Mouse (Mus musculus) liver, embryonic 13.5 days (tissue): ENCODE measurements around the gene Isx. TPM values are rescaled to one million over a fixed set of nuclear protein-coding genes. Genes with fewer than 3 reads are reported as not detected.

Experiments used
- ATAC-seq: fragments of 200-750 bp; cut with Nextera tagmentation; 2 replicates; pipeline ENCODE4 v1.8.0; 2017; ENCODE audit warnings: low read depth, mild to moderate bottlenecking, moderate number of reproducible peaks, moderate library complexity
- DNase-seq: peaks from one replicate; pipeline ENCODE4 v3.0.0; 2022
- H3K27ac ChIP-seq: fragments of 300-500 bp; sonication (generic); 2 replicates; pipeline ENCODE4 v1.5.1; 2015; ENCODE audit warnings: moderate library complexity, mild to moderate bottlenecking, inconsistent platforms
- H3K27me3 ChIP-seq: fragments of 300-500 bp; sonication (generic); 2 replicates; pipeline ENCODE4 v1.6.1; 2015; ENCODE audit warnings: mild to moderate bottlenecking, inconsistent platforms
- H3K36me3 ChIP-seq: fragments of 300-500 bp; sonication (generic); 2 replicates; pipeline ENCODE4 v1.6.1; 2015; ENCODE audit warnings: mild to moderate bottlenecking, inconsistent platforms
- H3K4me1 ChIP-seq: fragments of 300-500 bp; sonication (generic); replicated peaks from 2 replicates; pipeline ENCODE4 v1.6.1; 2015; ENCODE audit warnings: inconsistent platforms
- H3K4me2 ChIP-seq: fragments of 300-500 bp; sonication (generic); 2 replicates; pipeline ENCODE4 v1.6.1; 2015; ENCODE audit warnings: inconsistent platforms, mild to moderate bottlenecking, moderate library complexity
- H3K4me3 ChIP-seq: fragments of 300-500 bp; sonication (generic); replicated peaks from 2 replicates; pipeline ENCODE4 v1.5.1; 2015; ENCODE audit warnings: mild to moderate bottlenecking, inconsistent platforms
- H3K9ac ChIP-seq: fragments of 300-500 bp; sonication (generic); 2 replicates; pipeline ENCODE4 v1.6.1; 2015; ENCODE audit warnings: mild to moderate bottlenecking, inconsistent platforms
- H3K9me3 ChIP-seq: fragments of 300-500 bp; sonication (generic); replicated peaks from 2 replicates; pipeline ENCODE4 v1.6.1; 2016; ENCODE audit warnings: inconsistent platforms
- WGBS: fragments of 180-500 bp; shearing (Covaris S2); methylation state at CpG from one replicate; pipeline ENCODE4 v1.1.7; 2015; ENCODE audit not compliant: insufficient replicate concordance; 5-methylcytosine and 5-hydroxymethylcytosine counted together
- polyA plus RNA-seq: library from polyadenylated mRNA; unstranded; fragments of >200 nt; fragmentation: Nextera tagmentation; extraction: Ambion mirVana; gene quantifications from 2 replicates; pipeline ENCODE4 v1.2.1, GENCODE M21; 2015

Gene Isx
- 0.25 TPM in 1 of 2 replicates, not detected in the other for polyA plus RNA-seq

GRCm38 (mm10) chr8:74872940-74873339 lies at the start of gene Isx:
Gene Isx (plus strand): TSS chr8:74873173.
- ATAC-seq = no peak
- no peak within 1 kb of the TSS for H3K4me2 ChIP-seq

GRCm38 (mm10) chr8:74827689-74828088 lies 45.3 kb upstream of the Isx start:
- Histone ChIP-seq H3K27ac (no peak overlapping the region), H3K27me3 (no peaks in the 10 kb centered on the region), H3K9ac (no peak overlapping the region), H3K36me3 (no peaks in the 10 kb centered on the region), H3K4me1 (no peaks in the 10 kb centered on the region), H3K4me2 (no peak overlapping the region), H3K4me3 (no peak overlapping the region), H3K9me3 (no peaks in the 10 kb centered on the region)
- 44% methylated on average over 3 of the region's 3 CpGs for WGBS
- no peak for DNase-seq
- no peak for ATAC-seq

More at GRCm38 (mm10) chr8:74872940-74873339, at the start of gene Isx:
- H3K27ac ChIP-seq = no peak within 1 kb of the TSS
- H3K4me3 ChIP-seq = no peak within 1 kb of the TSS
- H3K9ac ChIP-seq = no peak within 1 kb of the TSS
- no peak for DNase-seq
- no peaks in the 10 kb centered on the region for H3K27me3 ChIP-seq
- H3K4me1 ChIP-seq = no peaks in the 10 kb centered on the region
- 43% methylated on average over 3 of the region's 3 CpGs for WGBS
- no peaks in the 10 kb centered on the region for H3K9me3 ChIP-seq
- H3K36me3 ChIP-seq = no peaks in the 10 kb centered on the region

GRCm38 (mm10) chr8:74831322-74831721 lies 41.7 kb upstream of the Isx start:
- Histone ChIP-seq H3K36me3 (no peaks in the 10 kb centered on the region), H3K4me1 (no peaks in the 10 kb centered on the region), H3K27me3 (no peaks in the 10 kb centered on the region), H3K9ac (no peak overlapping the region), H3K27ac (no peak overlapping the region), H3K4me3 (no peak overlapping the region), H3K4me2 (no peak overlapping the region), H3K9me3 (no peaks in the 10 kb centered on the region)
- 61% methylated on average over 5 of the region's 5 CpGs for WGBS
- no peak for DNase-seq
- no peak for ATAC-seq

GRCm38 (mm10) chr8:74834246-74834645 lies 38.7 kb upstream of the Isx start:
- WGBS = 37% methylated on average over 1 of the region's 1 CpGs
- no peaks in the 10 kb centered on the region for H3K36me3 ChIP-seq
- H3K4me3 ChIP-seq = no peak overlapping the region
- H3K27me3 ChIP-seq = no peaks in the 10 kb centered on the region
- no peaks in the 10 kb centered on the region for H3K9me3 ChIP-seq
- no peak for ATAC-seq
- no peaks in the 10 kb centered on the region for H3K4me1 ChIP-seq
- H3K27ac ChIP-seq = no peak overlapping the region
- H3K4me2 ChIP-seq = no peak overlapping the region
- no peak for DNase-seq
- H3K9ac ChIP-seq = no peak overlapping the region

- 22% methylated on average over 12 of the region's 12 CpGs for WGBS
Observed at GRCm38 (mm10) chr8:74847376-74848048, 25.5 kb upstream of the Isx start.

GRCm38 (mm10) chr8:74848707-74849106 lies 24.3 kb upstream of the Isx start:
- Histone ChIP-seq H3K36me3 (no peaks in the 10 kb centered on the region), H3K9me3 (no peaks in the 10 kb centered on the region), H3K27ac (no peak overlapping the region), H3K4me3 (no peak overlapping the region), H3K4me2 (no peak overlapping the region), H3K4me1 (no peaks in the 10 kb centered on the region), H3K9ac (no peak overlapping the region), H3K27me3 (no peaks in the 10 kb centered on the region)
- no peak for DNase-seq
- 77% methylated on average over 1 of the region's 1 CpGs for WGBS
- no peak for ATAC-seq

More at GRCm38 (mm10) chr8:74847376-74848048, 25.5 kb upstream of the Isx start:
- Histone ChIP-seq H3K36me3 (no peaks in the 10 kb centered on the region), H3K27me3 (no peaks in the 10 kb centered on the region), H3K9me3 (no peaks in the 10 kb centered on the region), H3K4me2 (no peak overlapping the region), H3K9ac (no peak overlapping the region), H3K4me3 (no peak overlapping the region), H3K4me1 (no peaks in the 10 kb centered on the region), H3K27ac (no peak overlapping the region)
- no peak for ATAC-seq
- DNase-seq = no peak

- H3K27me3 ChIP-seq = no peaks in the 10 kb centered on the region
- no peak for ATAC-seq
- no peaks in the 10 kb centered on the region for H3K9me3 ChIP-seq
- no peak for DNase-seq
- no peak overlapping the region for H3K4me2 ChIP-seq
- H3K4me3 ChIP-seq = no peak overlapping the region
- no peaks in the 10 kb centered on the region for H3K36me3 ChIP-seq
- no peak overlapping the region for H3K9ac ChIP-seq
- H3K4me1 ChIP-seq = no peaks in the 10 kb centered on the region
- no peak overlapping the region for H3K27ac ChIP-seq
Observed at GRCm38 (mm10) chr8:74850971-74851370, 22.0 kb upstream of the Isx start.

GRCm38 (mm10) chr8:74851837-74852236 lies 21.1 kb upstream of the Isx start:
- no peak for DNase-seq
- Histone ChIP-seq H3K9me3 (no peaks in the 10 kb centered on the region), H3K4me2 (no peak overlapping the region), H3K36me3 (no peaks in the 10 kb centered on the region), H3K27me3 (no peaks in the 10 kb centered on the region), H3K9ac (no peak overlapping the region), H3K4me3 (no peak overlapping the region), H3K27ac (no peak overlapping the region), H3K4me1 (no peaks in the 10 kb centered on the region)
- WGBS = 15% methylated on average over 3 of the region's 3 CpGs
- no peak for ATAC-seq

- ATAC-seq (no peak), DNase-seq (no peak)
Observed at GRCm38 (mm10) chr8:74853488-74853887, 19.5 kb upstream of the Isx start.

GRCm38 (mm10) chr8:74854786-74855185 lies 18.2 kb upstream of the Isx start:
- no peak for DNase-seq
- WGBS = 72% methylated on average over 4 of the region's 4 CpGs
- Histone ChIP-seq H3K4me2 (no peak overlapping the region), H3K27me3 (no peaks in the 10 kb centered on the region), H3K36me3 (no peaks in the 10 kb centered on the region), H3K9ac (no peak overlapping the region), H3K4me1 (no peaks in the 10 kb centered on the region), H3K4me3 (no peak overlapping the region), H3K9me3 (no peaks in the 10 kb centered on the region), H3K27ac (no peak overlapping the region)
- no peak for ATAC-seq

More at GRCm38 (mm10) chr8:74853488-74853887, 19.5 kb upstream of the Isx start:
- no peaks in the 10 kb centered on the region for H3K27me3 ChIP-seq
- H3K4me1 ChIP-seq = no peaks in the 10 kb centered on the region
- no peaks in the 10 kb centered on the region for H3K9me3 ChIP-seq
- no peaks in the 10 kb centered on the region for H3K36me3 ChIP-seq
- 22% methylated on average over 5 of the region's 5 CpGs for WGBS
- no peak overlapping the region for H3K4me2 ChIP-seq
- no peak overlapping the region for H3K27ac ChIP-seq
- H3K9ac ChIP-seq = no peak overlapping the region
- no peak overlapping the region for H3K4me3 ChIP-seq

- H3K36me3 ChIP-seq = no peaks in the 10 kb centered on the region
- H3K4me1 ChIP-seq = no peaks in the 10 kb centered on the region
- H3K27me3 ChIP-seq = no peaks in the 10 kb centered on the region
- ATAC-seq (no peak), DNase-seq (no peak)
- no peak overlapping the region for H3K27ac ChIP-seq
- H3K9me3 ChIP-seq = no peaks in the 10 kb centered on the region
- H3K4me3 ChIP-seq = no peak overlapping the region
- no peak overlapping the region for H3K4me2 ChIP-seq
- WGBS = 56% methylated on average over 3 of the region's 3 CpGs
- H3K9ac ChIP-seq = no peak overlapping the region
Observed at GRCm38 (mm10) chr8:74855341-74855740, 17.6 kb upstream of the Isx start.

- Histone ChIP-seq H3K4me3 (no peak overlapping the region), H3K9me3 (no peaks in the 10 kb centered on the region), H3K27ac (no peak overlapping the region), H3K4me1 (no peaks in the 10 kb centered on the region), H3K9ac (no peak overlapping the region), H3K36me3 (no peaks in the 10 kb centered on the region), H3K27me3 (no peaks in the 10 kb centered on the region), H3K4me2 (no peak overlapping the region)
- 69% methylated on average over 4 of the region's 4 CpGs for WGBS
- ATAC-seq (no peak), DNase-seq (no peak)
Observed at GRCm38 (mm10) chr8:74859241-74859640, 13.7 kb upstream of the Isx start.
